Comparison of ENCODE assay signal across 8 mouse cellular contexts in the genomic region with DNA sequence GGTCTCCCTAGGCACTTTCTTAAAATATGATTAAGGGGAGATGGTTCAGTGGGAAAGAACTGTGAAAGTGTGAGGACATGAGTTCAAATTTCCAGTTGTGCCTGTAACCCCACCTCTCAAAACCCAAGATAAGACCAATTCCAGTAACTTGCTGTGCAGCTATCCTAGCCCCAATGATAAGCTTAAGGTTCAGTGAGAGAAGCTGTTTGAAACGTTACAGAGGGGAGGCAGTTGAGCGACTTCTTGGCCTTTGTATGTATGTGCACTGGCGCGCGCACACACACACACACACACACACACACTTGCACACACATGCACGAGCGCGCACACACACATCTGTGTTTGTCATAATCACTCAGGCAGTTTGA. TPM values are rescaled to one million over a fixed set of nuclear protein-coding genes. Genes with fewer than 3 reads are reported as not detected.
DNase-seq lines count a peak whose midpoint lies in the region; ATAC-seq and TF ChIP-seq lines count a peak whose summit lies in the region.

No protein-coding gene starts in this region.

- dilution Hi-C loops in CH12.LX (cut with MboI; ENCODE audit: extremely low pct_ligation_motif_present, extremely low pct_unique_long_range_greater_than_20kb, low sequenced_read_pairs): no loop called here

- H3K27ac ChIP-seq in gastrocnemius, adult 2 months: no peak overlapping the region
- no peak overlapping the region for H3K27ac ChIP-seq in CH12.LX (ENCODE audit: insufficient read depth, low read depth)
- no peak overlapping the region for H3K27ac ChIP-seq in hindbrain, embryonic 13.5 days
- H3K27ac ChIP-seq in midbrain, embryonic 10.5 days (replicated peaks): peak overlapping the region; percentile 71

- peak overlapping the region; percentile 58 for H3K4me3 ChIP-seq in gastrocnemius, adult 2 months
- no peak overlapping the region for H3K4me3 ChIP-seq in CH12.LX (replicated peaks in 1 of 3; ENCODE audit: low read depth in 2 of 3, low read length in 2 of 3, poor library complexity in 1 of 3)
- H3K4me3 ChIP-seq in hindbrain, embryonic 13.5 days: no peak overlapping the region; the same call in 1 of the 2 replicates
- peak overlapping the region; percentile 88 for H3K4me3 ChIP-seq in midbrain, embryonic 10.5 days

- H3K4me1 ChIP-seq in CH12.LX (ENCODE audit: control insufficient read depth in 1 of 2, insufficient read depth in 2 of 2): peaks cover 10 to 27% of the 10 kb centered on the region in 2 experiments
- peaks cover 41% of the 10 kb centered on the region for H3K4me1 ChIP-seq in hindbrain, embryonic 13.5 days (replicated peaks)
- H3K4me1 ChIP-seq in midbrain, embryonic 10.5 days: peaks cover 38% of the 10 kb centered on the region

- peaks cover 1% of the 10 kb centered on the region for H3K27me3 ChIP-seq in CH12.LX (replicated peaks)
- H3K27me3 ChIP-seq in hindbrain, embryonic 13.5 days: no peaks in the 10 kb centered on the region
- H3K27me3 ChIP-seq in midbrain, embryonic 10.5 days (ENCODE audit: low read depth, poor library complexity, severe bottlenecking): no peaks in the 10 kb centered on the region

- in situ Hi-C loops in CH12.LX (cut with MboI; ENCODE audit: low pct_ligation_motif_present, low pct_unique_long_range_greater_than_20kb, low sequenced_read_pairs): loop anchor here (25.0 kb wide), 1 partner anchor 1481 kb away; no protein-coding TSS in a partner anchor

- H3K36me3 ChIP-seq in CH12.LX (replicated peaks in 1 of 2; ENCODE audit: control insufficient read depth in 1 of 2, insufficient read depth in 1 of 2, low read length in 1 of 2): peaks cover 0 to 3% of the 10 kb centered on the region in 2 experiments
- H3K36me3 ChIP-seq in hindbrain, embryonic 13.5 days: no peaks in the 10 kb centered on the region
- H3K36me3 ChIP-seq in midbrain, embryonic 10.5 days: 0 out of 2 replicates have a peak, but pooled peaks cover 1% of the 10 kb centered on the region

- no peak for TF ChIP-seq CTCF in gastrocnemius, adult 2 months (IDR thresholded peaks at IDR 0.05)
- TF ChIP-seq CTCF in CH12.LX (conservative IDR thresholded peaks at IDR 0.05 in 1 of 2, IDR thresholded peaks at IDR 0.05 in 1 of 2; ENCODE audit: low read depth in 2 of 2, low read length in 2 of 2): no peak

- TF ChIP-seq EP300 in CH12.LX (IDR thresholded peaks at IDR 0.05; ENCODE audit: low read length): no peak

- no peak for TF ChIP-seq RAD21 in CH12.LX (IDR thresholded peaks at IDR 0.05; ENCODE audit: low read depth, low read length)

- intact Hi-C loops in gastrocnemius, adult 2 months (cut with DNase I): no loop called here
- intact Hi-C loops in gastrocnemius, postnatal 14 days (cut with DNase I; ENCODE audit: low total_unique reads): no loop called here

- no peaks in the 10 kb centered on the region; the same call in 1 of the 2 replicates for H3K79me2 ChIP-seq in CH12.LX (replicated peaks; ENCODE audit: control insufficient read depth, extremely low read depth, insufficient read depth, poor library complexity, severe bottlenecking)

- TF ChIP-seq POLR2A in CH12.LX (IDR thresholded peaks at IDR 0.05; ENCODE audit: low read depth, low read length): no peak

- no peak for DNase-seq in gastrocnemius, adult 2 months
- DNase-seq in gastrocnemius, postnatal 14 days: no peak
- DNase-seq in CH12.LX (ENCODE audit: extremely low read depth): no peak
- DNase-seq in midbrain, embryonic 10.5 days (ENCODE audit: low spot score): no peak
- DNase-seq in embryo, embryonic 11 days: no peak
- DNase-seq in cerebellum, postnatal 36 days: no peak

- WGBS in hindbrain, embryonic 13.5 days: 82% methylated on average over 8 of the region's 8 CpGs
- 74% methylated on average over 8 of the region's 8 CpGs for WGBS in midbrain, embryonic 10.5 days

- peak overlapping the region; percentile 74 for H3K4me2 ChIP-seq in CH12.LX (ENCODE audit: insufficient read depth, low read depth, poor library complexity, severe bottlenecking)
- H3K4me2 ChIP-seq in hindbrain, embryonic 13.5 days: peak overlapping the region; percentile 44

- H3K9me3 ChIP-seq in CH12.LX (replicated peaks; ENCODE audit: low read length): no peaks in the 10 kb centered on the region
- H3K9me3 ChIP-seq in hindbrain, embryonic 13.5 days: no peaks in the 10 kb centered on the region
- no peaks in the 10 kb centered on the region for H3K9me3 ChIP-seq in midbrain, embryonic 10.5 days (replicated peaks)

- ATAC-seq in hindbrain, embryonic 13.5 days (ENCODE audit: low FRiP score): no peak
- ATAC-seq in granulocyte monocyte progenitor cell, adult 5-6 weeks (replicated peaks; ENCODE audit: poor library complexity, severe bottlenecking): no peak

- H3K9ac ChIP-seq in CH12.LX (ENCODE audit: insufficient read depth, low read depth): no peak overlapping the region
- H3K9ac ChIP-seq in hindbrain, embryonic 13.5 days: no peak overlapping the region

TF ChIP-seq in CH12.LX, 34 proteins besides CTCF, POLR2A, EP300 and RAD21:
- TF ChIP-seq CHD2 (IDR thresholded peaks at IDR 0.05; ENCODE audit: low read length) (no peak), ZKSCAN1 (IDR thresholded peaks at IDR 0.05; ENCODE audit: borderline replicate concordance, low read depth, low read length) (no peak), RCOR1 (conservative IDR thresholded peaks at IDR 0.05; ENCODE audit: low read depth, low read length) (no peak), GABPA (IDR thresholded peaks at IDR 0.05; ENCODE audit: insufficient replicate concordance, low read depth, low read length) (no peak), NRF1 (IDR thresholded peaks at IDR 0.05; ENCODE audit: low read depth, low read length) (no peak), KAT2A (IDR thresholded peaks at IDR 0.05; ENCODE audit: insufficient replicate concordance, low read length) (no peak), POLR2AphosphoS2 (IDR thresholded peaks at IDR 0.05; ENCODE audit: low read depth, low read length) (no peak)

RNA-seq across cellular contexts. Expression of gene Gna12, which starts 0.8 kb away (rescaled TPM):
- total RNA-seq in gastrocnemius, adult 2 months (2021): 10 to 100 TPM; 21.7 to 29.8 TPM
- total RNA-seq in gastrocnemius, postnatal 14 days (2021): 10 to 100 TPM; 26.6 to 35.0 TPM
- 13.8 and 15.8 TPM in 2 replicates for total RNA-seq in CH12.LX (2012; rRNA removed)
- 9.9 and 11.5 TPM in 2 replicates for total RNA-seq in CH12.LX (2014; rRNA removed)
- polyA plus RNA-seq in CH12.LX (2012; ENCODE audit: insufficient read length, low read depth): 12.9 and 15.4 TPM in 2 replicates
- 11.9 and 12.1 TPM in 2 replicates for polyA plus RNA-seq in hindbrain, embryonic 13.5 days (2015; fragmentation: Nextera tagmentation; extraction: Ambion mirVana)
- polyA plus RNA-seq in midbrain, embryonic 10.5 days (2016; fragmentation: Nextera tagmentation; extraction: Ambion mirVana): 7.7 and 8.0 TPM in 2 replicates
- total RNA-seq in granulocyte monocyte progenitor cell, adult 5-6 weeks (2014; fragmentation: Nextera tagmentation): 42.3 and 44.7 TPM in 2 replicates
- 34.9 and 35.3 TPM in 2 replicates for total RNA-seq in granulocyte monocyte progenitor cell, adult 5-6 weeks (2017)

Comparison
In these comparisons a context has a peak if more than half of its experiments do, and no peak if none do; other contexts are left out.
1. H3K4me3 ChIP-seq: peak in gastrocnemius, adult 2 months (single experiment) and midbrain, embryonic 10.5 days (single experiment); none in CH12.LX (0 of 3) and hindbrain, embryonic 13.5 days (single experiment).